Mouse (Mus musculus) ZHBTc4 (cell line): ENCODE measurements around the gene Krt6b.
A peak's percentile ranks its signal among the peaks of the same experiment; 100 is the strongest.
"Not testable (repeated sequence)": the region's sequence is repeated elsewhere in the genome, so short reads cannot be mapped to it uniquely, and the experiment has no call there.

Experiments
- DNase-seq: peaks from one replicate; pipeline ENCODE4 v3.0.0-alpha.2; 2011; ENCODE audit warnings: low read depth, low spot score

Gene Krt6b

GRCm38 (mm10) chr15:101680187-101680586 lies at the start of gene Krt6b:
TSS of gene Krt6b (minus strand) at chr15:101680287.
- no peak for DNase-seq

- no peak for DNase-seq
These were observed 44.6 kb upstream of the Krt6b start for GRCm38 (mm10) chr15:101724686-101725085.

GRCm38 (mm10) chr15:101715831-101716230 lies 35.7 kb upstream of the Krt6b start:
- DNase-seq: no peak

GRCm38 (mm10) chr15:101714356-101714755 lies 34.3 kb upstream of the Krt6b start:
- DNase-seq: no peak

- DNase-seq: no peak
These were observed 33.6 kb upstream of the Krt6b start for GRCm38 (mm10) chr15:101713731-101714130.

GRCm38 (mm10) chr15:101712720-101713119 lies 32.6 kb upstream of the Krt6b start, which contains the start of gene Krt5:
TSS of gene Krt5 (minus strand) at chr15:101712898.
- no peak for DNase-seq

GRCm38 (mm10) chr15:101708683-101709082 lies 28.6 kb upstream of the Krt6b start:
- peak; percentile 25 for DNase-seq

GRCm38 (mm10) chr15:101707454-101707853 lies 27.4 kb upstream of the Krt6b start:
- no peak for DNase-seq

- peak; percentile 72 for DNase-seq
These were observed 24.0 kb upstream of the Krt6b start for GRCm38 (mm10) chr15:101704066-101704465.

- DNase-seq: peak; percentile 68
These were observed 22.3 kb upstream of the Krt6b start for GRCm38 (mm10) chr15:101702380-101702779.

- no peak for DNase-seq
These were observed 19.8 kb upstream of the Krt6b start for GRCm38 (mm10) chr15:101699866-101700265.

- no peak for DNase-seq
These were observed 19.1 kb upstream of the Krt6b start for GRCm38 (mm10) chr15:101699192-101699591.

GRCm38 (mm10) chr15:101697326-101698188 lies 17.5 kb upstream of the Krt6b start:
- DNase-seq: no peak

GRCm38 (mm10) chr15:101694207-101694606 lies 14.1 kb upstream of the Krt6b start, which contains the start of gene Krt6a:
TSS of gene Krt6a (minus strand) at chr15:101694307.
- DNase-seq: no peak

- not testable (repeated sequence) for DNase-seq
These were observed 10.4 kb upstream of the Krt6b start for GRCm38 (mm10) chr15:101690460-101690859.

- DNase-seq: no peak
These were observed 8.1 kb upstream of the Krt6b start for GRCm38 (mm10) chr15:101688161-101688560.

- no peak for DNase-seq
These were observed 4.1 kb downstream of the Krt6b start for GRCm38 (mm10) chr15:101675978-101676377.

GRCm38 (mm10) chr15:101652736-101653265 lies 27.3 kb downstream of the Krt6b start:
- no peak for DNase-seq

- DNase-seq: no peak
These were observed 32.8 kb downstream of the Krt6b start, which contains the start of gene Gm5478 for GRCm38 (mm10) chr15:101647280-101647679. TSS of gene Gm5478 (minus strand) at chr15:101647380.

GRCm38 (mm10) chr15:101627884-101628283 lies 52.2 kb downstream of the Krt6b start, which contains the start of gene Gm5414:
TSS of gene Gm5414 (minus strand) at chr15:101628188.
- DNase-seq: no peak
